Mouse (Mus musculus) kidney, postnatal 4 days (tissue): ENCODE data around the gene Pwp2.
"Not testable (repeated sequence)": the region's sequence is repeated elsewhere in the genome, so short reads cannot be mapped to it uniquely, and the experiment has no call there.

ENCODE experiments used
- DNase-seq, 2 experiments: peaks; one replicate each; pipeline ENCODE4 v3.0.0; 2021; ENCODE audit warnings: mixed read lengths in 2 of 2

Gene Pwp2

DNA sequence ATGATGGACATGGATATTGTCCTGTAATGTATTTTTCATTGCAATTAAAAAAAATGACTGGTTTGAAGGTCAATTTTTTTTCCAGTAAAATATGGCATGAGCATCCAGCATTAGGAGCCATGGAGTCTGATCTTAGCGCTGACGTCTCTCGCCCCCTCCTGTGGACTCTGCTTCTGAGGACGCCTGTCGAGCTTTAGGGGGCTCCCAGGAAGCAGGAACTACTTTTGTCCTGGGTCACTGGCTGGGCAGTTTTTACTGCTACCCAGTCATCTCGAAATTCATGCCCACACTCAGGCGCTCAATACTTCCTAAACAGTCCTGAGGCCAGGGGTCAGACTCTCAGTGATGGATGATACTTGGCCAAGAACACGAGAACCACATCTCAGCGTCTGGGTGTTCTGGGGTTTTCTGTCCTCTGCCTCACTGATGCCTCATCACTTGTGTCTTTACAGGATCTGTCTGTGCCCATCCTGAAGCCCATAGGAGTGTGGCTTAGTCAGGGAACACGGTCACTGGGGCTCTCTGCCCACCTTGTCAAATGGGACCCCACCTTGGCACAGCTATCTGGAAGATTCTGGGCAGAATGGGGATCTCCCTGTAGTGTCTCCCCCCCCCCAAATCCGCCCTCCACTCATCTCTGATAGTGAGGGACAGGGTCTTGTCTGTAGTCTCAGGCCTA is 45.2 kb downstream of the Pwp2 start:
- peak in 1 of 2 experiments; percentile 32 for DNase-seq

GRCm38 (mm10) chr10:78138812-78139523 is 46.0 kb downstream of the Pwp2 start:
- DNase-seq, result peak; percentile 76 to 83

- no peak for DNase-seq
These were observed 47.8 kb downstream of the Pwp2 start for GRCm38 (mm10) chr10:78137191-78137590.

DNA sequence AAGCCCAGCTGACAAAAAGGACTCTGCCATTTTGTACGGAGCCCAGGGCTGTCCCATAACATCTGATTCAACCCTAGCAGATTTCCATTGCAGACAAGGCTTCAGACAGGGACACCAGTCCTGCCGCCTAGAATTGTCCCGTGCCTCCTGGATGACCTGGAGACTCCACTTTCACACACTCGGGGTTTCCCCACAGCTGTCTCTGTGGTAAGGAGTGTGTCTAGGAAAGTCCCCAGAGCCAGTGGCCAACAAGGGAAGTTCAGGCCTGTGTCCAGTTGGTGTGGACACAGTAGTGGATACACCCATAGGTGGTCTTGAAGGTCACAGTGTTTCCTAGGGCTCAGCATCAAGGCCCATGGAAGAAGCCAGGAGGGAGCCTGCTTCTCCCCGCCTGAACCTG is 49.0 kb downstream of the Pwp2 start:
- no peak for DNase-seq

DNA sequence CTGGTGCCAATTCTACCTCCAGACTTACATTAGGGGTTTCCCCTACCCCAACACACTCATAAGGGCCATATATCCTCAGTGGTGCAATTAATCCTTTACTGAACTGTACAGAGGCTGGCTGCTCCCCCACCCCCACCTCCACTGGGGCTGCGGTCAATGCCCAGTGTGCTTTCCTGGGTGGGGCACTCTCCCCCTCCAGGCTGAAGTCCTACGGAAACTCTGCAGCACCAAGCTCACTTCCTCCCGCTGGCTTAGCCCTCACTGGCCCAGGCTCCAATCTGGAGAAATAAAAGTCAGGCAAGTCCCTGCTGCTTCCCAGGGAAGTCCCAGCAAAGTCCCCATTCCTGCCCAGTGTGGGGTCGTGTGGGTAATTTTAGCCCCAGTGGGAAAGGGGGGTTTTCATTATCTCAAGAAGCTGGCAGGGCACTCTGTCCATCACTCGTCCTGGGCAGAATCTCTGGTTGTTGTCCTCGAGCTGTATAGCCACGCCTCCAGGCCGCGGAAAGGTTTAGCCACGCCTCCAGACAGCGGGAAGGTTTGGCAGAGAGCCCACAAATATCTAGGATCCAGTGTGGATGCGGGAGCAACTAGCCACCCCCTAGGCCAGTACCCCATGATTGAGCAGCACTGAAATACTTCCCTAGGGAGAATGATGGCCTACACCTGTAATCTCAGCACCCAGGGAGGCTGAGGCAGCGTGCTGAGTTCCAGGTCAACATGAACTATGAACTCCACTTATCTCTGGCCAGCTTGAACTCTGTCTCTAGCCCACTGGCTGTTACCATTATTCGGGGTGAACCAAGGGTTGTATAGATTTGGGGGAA is 49.8 kb downstream of the Pwp2 start:
- DNase-seq, result peak; percentile 69 to 79

GRCm38 (mm10) chr10:78134400-78134799 is 50.5 kb downstream of the Pwp2 start:
- DNase-seq, result no peak

GRCm38 (mm10) chr10:78129998-78130397 is 55.0 kb downstream of the Pwp2 start:
- DNase-seq, result no peak

GRCm38 (mm10) chr10:78129423-78129822 is 55.5 kb downstream of the Pwp2 start:
- DNase-seq, result no peak

DNA sequence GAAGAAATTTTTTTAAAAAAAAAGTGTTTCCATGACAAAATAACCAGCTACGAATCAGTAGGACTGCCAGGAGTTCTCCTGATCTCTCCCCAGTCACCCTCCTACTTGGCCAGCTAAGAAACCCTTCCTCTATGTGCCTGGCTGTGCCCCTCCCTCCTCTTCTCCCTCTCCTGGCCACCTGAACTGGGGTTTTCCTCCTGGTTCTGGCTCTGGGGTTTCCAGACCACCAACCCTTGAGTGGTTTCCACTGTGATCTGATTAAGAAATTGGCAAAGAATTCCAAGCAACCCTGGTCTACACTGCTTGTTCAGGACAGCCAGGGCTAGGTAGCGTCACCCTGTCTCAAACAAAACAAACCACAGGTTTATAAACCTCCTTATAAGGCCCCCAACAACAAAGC is 56.3 kb downstream of the Pwp2 start:
- DNase-seq, result no peak

- no peak for DNase-seq
These were observed 57.0 kb downstream of the Pwp2 start for GRCm38 (mm10) chr10:78127931-78128330.

DNA sequence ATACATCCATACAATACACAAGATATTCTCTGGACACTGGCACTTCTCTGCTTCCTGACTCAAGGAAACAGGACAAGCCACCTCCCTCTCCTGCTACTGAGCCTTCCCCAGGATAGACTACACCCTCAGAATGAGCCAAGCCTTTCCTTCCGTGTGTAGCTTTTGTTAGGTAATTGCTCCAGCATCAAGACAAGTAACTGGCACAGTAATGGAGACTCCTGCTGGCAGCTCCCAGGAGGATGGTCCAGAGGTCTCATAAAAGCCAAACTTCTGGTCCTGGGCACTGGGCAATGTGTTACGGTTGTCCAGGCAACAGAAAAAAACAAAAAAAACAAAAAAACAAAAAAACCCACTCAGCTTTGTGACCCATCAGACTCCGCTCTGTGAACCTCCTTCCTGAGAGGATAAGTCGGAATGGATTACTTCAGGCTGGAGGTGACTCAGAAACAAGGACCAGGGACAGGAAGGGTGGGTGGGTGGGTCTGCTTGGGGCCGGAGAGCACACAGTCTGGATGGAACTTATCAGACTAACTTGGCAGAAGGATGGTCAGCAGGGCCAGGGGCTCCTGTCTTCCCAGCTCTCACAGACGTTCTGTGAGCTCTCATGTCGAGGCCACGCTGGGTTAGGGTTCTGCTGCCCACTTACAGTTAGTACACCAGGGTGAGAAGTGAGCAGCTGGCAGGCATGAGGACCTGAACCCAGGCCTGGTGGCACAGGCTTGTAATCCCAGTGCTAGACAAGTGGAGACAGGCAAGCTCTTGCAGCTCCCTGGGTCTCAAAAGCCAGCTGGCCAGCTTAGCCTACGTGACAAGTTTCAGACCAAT is 57.7 kb downstream of the Pwp2 start:
- no peak for DNase-seq

DNA sequence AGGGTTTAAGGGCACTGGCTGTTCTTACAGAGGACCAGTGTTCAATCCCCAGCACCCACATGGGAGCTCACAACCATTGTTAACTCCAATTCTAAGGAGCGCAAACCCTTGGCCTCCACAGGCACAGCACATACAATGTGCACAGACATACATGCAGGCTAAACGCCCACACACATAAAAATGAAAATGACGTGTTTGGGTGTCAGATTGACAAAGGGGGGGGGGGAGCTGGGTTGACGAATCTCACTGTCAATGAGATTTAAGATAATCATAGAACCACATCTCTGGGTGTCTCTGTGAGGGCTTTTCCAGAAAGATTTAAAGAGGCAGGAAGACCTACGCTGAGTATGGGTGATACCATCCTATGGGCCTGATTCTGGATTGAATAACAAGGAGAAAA is 58.6 kb downstream of the Pwp2 start:
- DNase-seq, result no peak

DNA sequence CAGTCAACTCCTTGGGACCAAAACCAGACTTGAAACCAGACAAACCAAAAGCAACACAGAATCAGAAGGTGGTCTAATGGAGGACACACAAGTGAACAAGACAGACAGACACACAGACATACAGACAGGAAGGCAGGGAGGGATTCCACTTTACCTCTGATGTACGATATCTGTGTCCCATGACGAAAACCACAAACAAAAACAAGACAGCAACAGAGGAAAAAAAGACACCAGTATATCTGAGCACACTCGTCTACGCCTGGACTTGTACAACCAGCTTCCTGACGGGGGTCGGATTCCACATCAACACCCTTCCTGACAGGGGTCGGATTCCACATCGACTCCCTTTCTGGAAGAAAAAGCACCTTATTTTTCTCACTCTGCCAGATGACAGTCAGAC is 59.9 kb downstream of the Pwp2 start:
- not testable (repeated sequence) for DNase-seq

GRCm38 (mm10) chr10:78124137-78124536 is 60.8 kb downstream of the Pwp2 start:
- DNase-seq, result peak; percentile 49 to 70
